Mouse (Mus musculus) layer of hippocampus, adult 9-10 months (tissue): ENCODE measurements around the gene Eri3.

Source experiments
- DNase-seq: peaks from one replicate; pipeline ENCODE4 v3.0.0; 2022; ENCODE audit warnings: low spot score

The Eri3 gene

DNA sequence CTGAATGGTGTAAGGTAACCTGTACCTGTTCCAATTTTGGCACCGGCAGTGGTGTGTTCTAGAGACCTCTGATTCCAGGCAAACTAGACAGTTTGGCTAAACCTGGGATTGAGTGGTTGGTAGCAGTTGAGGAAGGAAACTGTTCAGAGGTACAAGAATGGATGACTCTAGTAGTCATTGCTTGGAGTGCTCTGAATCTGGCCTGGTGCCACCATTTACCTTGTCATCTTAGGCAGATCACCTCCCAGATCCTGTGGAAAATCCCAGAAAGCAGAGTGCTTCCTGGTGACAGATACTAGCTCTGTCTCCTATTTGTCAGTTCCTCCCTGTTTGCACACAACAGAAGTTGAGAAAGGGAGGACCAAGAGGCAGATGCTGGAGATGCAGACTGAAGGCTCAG, 27.4 kb downstream of the Eri3 start:
- no peak for DNase-seq

DNA sequence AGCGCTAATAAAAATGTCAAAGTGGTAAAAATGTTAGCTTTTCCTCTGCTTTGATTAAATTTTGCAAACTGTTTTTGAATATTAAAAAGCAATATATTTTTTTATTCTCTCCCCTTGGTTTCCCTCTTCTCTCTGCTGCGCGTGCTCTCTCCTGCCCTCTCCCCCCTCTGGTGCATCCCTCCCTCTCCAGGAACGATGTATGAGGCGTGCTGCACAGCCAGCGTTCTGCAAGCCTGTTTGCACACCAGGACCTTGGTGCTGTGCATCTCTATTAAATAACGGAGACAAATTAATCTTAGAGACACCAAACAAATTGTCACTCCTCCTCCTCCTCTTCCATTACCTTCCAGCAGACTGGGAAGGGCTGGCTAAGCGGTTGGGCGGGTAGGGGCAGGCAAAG, 31.5 kb downstream of the Eri3 start:
- DNase-seq = no peak

DNA sequence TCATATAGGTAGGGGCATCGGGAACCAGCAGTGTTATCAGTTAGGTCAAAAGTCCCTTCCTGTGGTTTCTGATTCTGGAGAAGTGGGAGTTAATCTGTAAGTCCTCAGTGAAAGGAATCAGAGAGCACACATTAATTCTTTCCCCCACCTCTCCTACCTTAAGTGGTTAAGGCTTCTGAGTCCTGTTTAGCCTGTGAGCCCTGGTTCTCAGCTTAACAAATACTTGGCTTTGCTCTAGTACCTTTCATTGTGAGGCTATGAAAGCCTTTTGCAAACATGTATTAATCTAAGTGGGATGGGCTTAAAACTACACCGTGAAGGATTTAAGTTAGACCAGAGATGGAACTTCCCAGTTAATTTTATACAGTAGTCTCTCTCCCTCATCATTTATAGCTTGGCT, 35.8 kb downstream of the Eri3 start:
- DNase-seq = no peak

DNA sequence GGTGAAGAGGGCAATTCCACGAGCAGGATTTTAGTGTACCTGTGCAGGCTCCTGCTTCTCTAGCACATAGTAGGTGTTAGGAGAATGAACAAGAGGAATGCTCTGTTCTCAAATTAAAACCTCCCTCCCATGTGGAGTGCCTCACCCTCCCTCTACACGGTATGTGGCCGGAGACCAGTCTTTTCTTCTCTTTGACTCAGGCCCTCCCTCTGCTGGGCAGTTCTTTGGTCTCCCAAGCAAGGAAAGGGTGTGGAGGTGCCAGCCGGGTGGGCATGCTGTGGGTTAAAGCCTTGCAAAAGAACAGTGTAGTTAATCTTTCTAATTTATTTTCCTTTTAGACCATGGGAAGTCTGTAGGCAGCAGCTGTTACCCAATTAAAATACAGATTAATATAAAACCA, 37.3 kb downstream of the Eri3 start:
- DNase-seq = no peak

GRCm38 (mm10) chr4:117589081-117589660, 39.0 kb downstream of the Eri3 start:
- no peak for DNase-seq

DNA sequence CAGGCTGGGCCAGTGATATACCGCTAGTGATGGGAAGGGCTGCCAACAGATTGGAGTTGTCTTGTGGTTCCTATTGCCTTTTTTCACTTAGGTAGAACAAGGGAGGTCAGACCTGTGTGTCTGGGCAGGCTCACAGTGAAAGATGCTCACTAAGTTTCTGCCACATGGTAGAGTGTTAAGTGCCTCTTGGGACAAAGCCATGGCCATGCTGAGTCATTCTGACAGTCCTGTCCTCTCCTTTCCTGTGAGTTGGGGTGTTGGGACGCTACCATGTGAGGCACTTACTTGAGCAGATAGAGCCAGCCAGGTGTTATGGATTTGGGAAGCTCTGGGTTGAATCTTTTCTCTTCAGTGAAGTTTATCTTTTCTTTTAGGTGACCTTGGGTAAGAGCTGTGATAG, 40.6 kb downstream of the Eri3 start:
- no peak for DNase-seq

- DNase-seq = no peak
Observed at GRCm38 (mm10) chr4:117592206-117592605, 42.0 kb downstream of the Eri3 start.

- no peak for DNase-seq
Observed at GRCm38 (mm10) chr4:117595293-117595692, 45.1 kb downstream of the Eri3 start.

DNA sequence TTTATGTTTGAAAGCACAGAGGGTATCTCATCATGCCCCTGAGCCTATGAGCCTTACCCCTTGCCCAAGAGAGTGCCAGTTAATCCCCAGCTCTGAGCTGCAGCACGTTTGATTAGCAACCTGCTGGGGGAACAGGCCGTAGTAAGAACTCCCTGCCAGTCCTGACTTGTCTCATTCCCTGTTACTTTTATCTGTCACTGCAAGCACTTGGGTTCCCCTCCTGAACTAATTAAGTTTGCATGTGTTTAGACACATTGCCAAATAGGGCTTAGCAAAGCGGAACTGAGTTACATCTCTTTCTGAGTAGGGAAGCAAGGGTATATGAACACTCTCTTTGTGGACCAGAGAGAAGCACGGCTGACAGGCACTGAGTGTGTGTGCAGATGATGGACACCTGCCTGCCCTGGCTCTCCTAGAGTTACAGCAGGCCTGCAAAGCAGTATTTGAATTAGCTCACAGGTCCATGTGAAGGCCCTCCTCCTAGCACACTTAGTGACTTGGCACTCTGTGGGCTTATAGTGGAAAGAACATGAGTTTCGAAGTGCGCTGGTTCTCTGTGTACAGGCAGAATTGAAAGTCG, 49.9 kb downstream of the Eri3 start:
- no peak for DNase-seq

DNA sequence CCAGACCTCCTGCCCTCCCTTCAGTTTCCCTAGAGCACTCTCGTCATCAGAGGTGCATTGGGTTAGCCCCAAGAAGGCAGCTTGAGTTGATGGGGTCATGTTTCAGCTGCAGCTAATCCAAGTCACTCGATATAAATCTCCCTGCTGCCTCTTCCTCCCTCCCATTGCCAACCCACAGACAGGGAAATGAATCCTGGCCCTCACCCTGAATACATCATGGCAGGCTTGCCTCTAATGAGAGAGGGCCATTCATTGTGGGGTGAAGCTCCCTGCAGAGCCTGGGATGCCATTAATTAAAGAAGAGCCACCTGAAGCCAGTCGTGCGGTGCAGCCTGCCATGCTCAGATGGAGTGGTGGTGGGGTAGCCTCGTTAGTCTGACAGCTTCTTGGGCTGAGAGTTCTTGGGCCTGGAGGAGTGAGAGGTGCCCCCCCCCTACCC, 51.2 kb downstream of the Eri3 start:
- no peak for DNase-seq

GRCm38 (mm10) chr4:117605099-117605953, 55.2 kb downstream of the Eri3 start:
- DNase-seq = no peak

DNA sequence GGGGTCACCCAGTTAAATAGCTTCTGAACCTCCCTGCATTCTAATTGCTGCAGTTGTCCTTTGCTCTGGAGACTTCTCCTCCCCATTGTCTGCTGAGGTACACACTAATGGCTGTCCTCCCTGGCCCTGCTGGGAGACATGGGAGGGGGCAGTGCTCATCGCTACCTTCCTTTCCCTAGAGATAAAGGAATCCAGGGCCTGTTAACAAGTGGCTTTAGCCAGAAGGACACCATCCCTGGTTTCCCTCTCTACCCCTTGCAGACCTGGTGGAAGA, 55.7 kb downstream of the Eri3 start:
- no peak for DNase-seq

DNA sequence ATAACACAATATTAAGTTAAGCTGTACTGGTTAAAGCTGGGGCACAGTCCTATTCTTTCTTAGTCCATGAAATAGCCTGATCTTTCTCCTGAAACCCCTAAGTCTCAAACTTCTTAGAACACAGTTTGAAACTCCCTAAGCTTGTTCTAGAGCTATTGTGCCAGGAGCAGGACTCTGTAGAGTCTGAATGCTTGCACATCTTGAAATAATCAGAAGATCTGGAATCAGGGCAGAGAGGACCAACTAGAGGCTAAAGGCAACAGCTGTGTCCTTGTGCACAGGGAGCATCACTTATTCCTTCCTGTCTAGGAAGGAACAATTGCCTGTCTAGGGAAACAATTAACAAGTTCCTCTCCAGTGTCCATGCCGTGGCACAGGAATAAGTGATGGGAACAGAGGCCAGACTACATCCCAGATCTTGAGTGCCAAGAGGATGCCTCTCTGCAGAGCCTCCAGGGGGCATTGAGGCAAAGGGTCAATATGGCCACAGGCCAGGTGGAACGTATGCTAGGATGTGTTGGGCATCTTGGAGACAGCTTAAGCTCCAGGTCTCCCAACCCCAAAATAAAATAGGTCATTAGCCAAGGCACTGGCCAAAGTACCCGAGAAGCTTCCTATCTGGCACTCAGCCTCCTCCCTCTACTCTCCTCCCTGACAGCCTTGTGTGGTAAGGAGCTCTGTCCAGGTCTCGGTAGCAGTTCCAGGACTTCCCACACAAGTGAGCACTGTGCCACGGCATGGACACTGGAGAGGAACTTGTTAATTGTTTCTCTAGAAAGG, 56.9 kb downstream of the Eri3 start:
- DNase-seq = no peak

GRCm38 (mm10) chr4:117608265-117608664, 58.1 kb downstream of the Eri3 start:
- DNase-seq = no peak

- DNase-seq = no peak
Observed at GRCm38 (mm10) chr4:117609371-117610039, 59.3 kb downstream of the Eri3 start.

- no peak for DNase-seq
Observed at GRCm38 (mm10) chr4:117611385-117611784, 61.2 kb downstream of the Eri3 start.

- DNase-seq = no peak
Observed at GRCm38 (mm10) chr4:117611814-117612213, 61.6 kb downstream of the Eri3 start.

DNA sequence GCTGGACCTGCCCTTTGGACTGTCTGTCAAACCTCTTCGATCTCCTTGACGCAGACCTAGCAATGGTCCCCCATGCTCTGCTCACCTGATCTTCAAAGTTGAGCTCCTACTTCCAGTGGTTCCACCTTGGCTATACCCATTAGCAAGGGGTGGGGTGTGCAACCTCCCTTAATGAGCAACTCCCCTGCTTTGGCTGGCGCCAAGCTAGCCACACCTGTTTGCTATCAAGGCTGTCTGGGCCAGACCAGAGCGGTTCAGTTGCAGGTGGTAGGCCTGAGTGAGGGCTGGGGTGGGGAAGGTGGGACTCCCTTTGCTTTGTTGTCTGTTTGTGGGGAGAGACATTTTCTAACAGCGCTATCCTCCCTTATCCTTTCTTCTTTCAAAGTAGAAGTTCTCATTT, 62.5 kb downstream of the Eri3 start:
- no peak for DNase-seq

- no peak for DNase-seq
Observed at GRCm38 (mm10) chr4:117613153-117613773, 63.1 kb downstream of the Eri3 start.

- no peak for DNase-seq
Observed at GRCm38 (mm10) chr4:117616600-117616999, 66.4 kb downstream of the Eri3 start.

GRCm38 (mm10) chr4:117622270-117622669, 72.1 kb downstream of the Eri3 start:
- DNase-seq = no peak

DNA sequence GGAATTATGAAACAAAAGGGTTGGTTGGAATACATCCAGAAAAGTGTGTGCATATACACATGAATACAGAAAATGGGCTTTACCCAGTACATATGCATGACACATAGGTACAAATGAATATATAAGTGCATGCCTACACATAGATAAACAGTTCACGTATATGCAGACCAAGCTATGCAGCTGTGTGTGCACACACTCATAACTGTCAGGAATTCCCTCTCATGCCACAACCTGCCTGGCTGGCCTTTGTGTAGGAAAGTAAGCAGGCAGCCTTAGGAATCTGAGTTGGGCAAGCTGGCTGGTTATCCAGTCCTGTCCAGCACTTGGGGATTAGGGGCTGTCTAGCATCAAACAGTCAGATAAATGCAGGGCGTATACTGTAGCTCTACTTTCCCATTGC, 72.9 kb downstream of the Eri3 start:
- DNase-seq = no peak
